Mouse (Mus musculus) bone marrow, adult 2 months (tissue): ENCODE measurements around the gene Ccdc154.

Source experiments
- CTCF ChIP-seq: fragments of 200-500 bp; IDR thresholded peaks from 2 replicates; pipeline ENCODE4 v1.5.1; 2011; ENCODE audit warnings: low read length, control low read depth; ENCODE audit not compliant: control insufficient read depth, insufficient read depth
- POLR2A ChIP-seq: fragments of 200-500 bp; IDR thresholded peaks from 2 replicates; pipeline ENCODE4 v1.6.1; 2011; ENCODE audit warnings: low read depth, mild to moderate bottlenecking, control low read depth, low read length, borderline replicate concordance; ENCODE audit not compliant: control insufficient read depth

DNA sequence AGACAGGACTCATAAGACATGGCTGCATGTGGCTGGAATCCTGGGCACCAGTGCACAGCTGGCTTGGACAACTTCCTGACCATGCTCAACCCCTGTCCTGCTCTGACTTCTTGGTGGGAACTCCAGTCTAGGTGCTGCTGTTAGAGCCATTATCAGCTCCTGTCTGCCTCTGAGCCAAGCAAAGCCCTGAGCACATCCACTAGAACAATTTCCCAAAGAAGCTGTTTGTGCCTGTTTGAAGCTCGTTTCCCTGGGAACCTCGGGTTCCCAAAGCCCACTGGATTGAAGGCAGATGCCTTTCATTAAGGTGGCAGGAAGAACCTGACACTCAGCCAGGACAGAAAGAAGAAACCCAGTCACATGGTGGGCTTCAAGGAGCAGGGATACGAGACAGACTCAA is 41.9 kb upstream of the Ccdc154 start, which contains the start of gene Ptx4:
- TF ChIP-seq CTCF, result no peak
- TF ChIP-seq POLR2A, result no peak
